Mouse (Mus musculus): ENCODE results near the gene Bud13.

The Bud13 gene

GRCm38 (mm10) chr9:46282631-46283436, at the start of gene Bud13:
TSS of gene Bud13 (plus strand) at chr9:46283008.
- peak; percentile 92 for DNase-seq (ENCODE audit: inconsistent ontology term)

- DNase-seq (ENCODE audit: inconsistent ontology term), result no peak
Observed at GRCm38 (mm10) chr9:46235196-46235595, 47.6 kb upstream of the Bud13 start.

- no peak for DNase-seq (ENCODE audit: inconsistent ontology term)
Observed at GRCm38 (mm10) chr9:46235596-46235648, 47.4 kb upstream of the Bud13 start, which contains the start of gene Apoc3. TSS of gene Apoc3 (minus strand) at chr9:46235636.

GRCm38 (mm10) chr9:46235649-46236048, 47.2 kb upstream of the Bud13 start:
- DNase-seq (ENCODE audit: inconsistent ontology term), result no peak

GRCm38 (mm10) chr9:46238850-46239249, 44.0 kb upstream of the Bud13 start:
- DNase-seq (ENCODE audit: inconsistent ontology term), result no peak

DNA sequence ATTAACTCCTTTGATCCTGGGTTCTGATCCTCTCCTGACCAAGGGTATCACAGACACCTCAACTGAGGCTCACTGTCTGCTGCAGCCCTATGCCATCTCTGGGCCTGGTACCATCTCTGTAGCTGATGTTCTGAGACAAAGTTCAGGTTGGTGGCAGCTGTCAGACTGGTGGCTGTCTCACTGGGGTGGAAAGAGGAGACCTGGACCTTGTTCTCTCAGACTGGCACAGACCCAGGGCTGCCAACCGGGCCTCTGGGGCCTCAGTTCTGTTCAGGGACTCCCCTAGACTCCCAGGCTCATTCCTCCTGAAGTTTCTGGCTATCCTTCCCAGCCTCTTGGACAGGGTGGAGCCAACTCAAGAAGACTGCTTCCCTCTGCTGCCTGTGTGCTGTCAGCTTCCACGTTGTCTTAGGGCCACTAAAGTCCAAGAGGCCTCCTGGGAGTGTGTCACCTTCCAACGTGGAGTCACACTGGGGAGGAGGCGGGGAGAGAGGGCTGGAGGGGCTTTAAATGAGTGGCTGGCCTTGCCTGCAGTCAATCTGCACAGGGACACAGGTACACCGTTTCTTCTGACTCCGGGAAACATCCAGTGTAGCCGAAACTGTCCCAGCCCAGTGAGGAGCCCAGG, 42.2 kb upstream of the Bud13 start, which contains the start of gene Apoa4:
Gene Apoa4 (plus strand): TSS at position 171 of the 628 bp plus-strand sequence.
- no peak for DNase-seq (ENCODE audit: inconsistent ontology term)

DNA sequence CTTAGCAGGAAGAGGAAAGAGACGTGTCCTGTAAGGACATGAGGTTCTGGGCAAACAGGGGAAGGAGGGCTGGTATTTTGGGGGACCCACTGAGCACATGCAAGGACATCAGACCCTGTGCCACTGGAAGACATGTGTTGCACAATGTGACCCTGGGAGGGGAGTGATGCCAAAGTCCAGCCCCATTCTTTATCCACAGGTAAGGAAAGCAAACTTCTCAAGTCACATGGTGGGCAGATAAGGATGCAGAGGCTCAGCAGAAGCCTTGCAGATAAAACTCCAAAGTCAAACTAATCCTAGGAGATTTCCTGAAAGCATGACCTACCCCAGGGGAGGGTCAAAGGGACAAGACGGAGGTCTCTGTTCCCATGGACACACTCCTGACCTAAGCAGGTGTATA, 41.0 kb upstream of the Bud13 start:
- no peak for DNase-seq (ENCODE audit: inconsistent ontology term)

- no peak for DNase-seq (ENCODE audit: inconsistent ontology term)
Observed at GRCm38 (mm10) chr9:46243122-46243521, 39.7 kb upstream of the Bud13 start.

GRCm38 (mm10) chr9:46243584-46243983, 39.2 kb upstream of the Bud13 start:
- DNase-seq (ENCODE audit: inconsistent ontology term), result no peak

- DNase-seq (ENCODE audit: inconsistent ontology term), result peak; percentile 62
Observed at GRCm38 (mm10) chr9:46246752-46247324, 36.0 kb upstream of the Bud13 start.

GRCm38 (mm10) chr9:46256177-46256576, 26.6 kb upstream of the Bud13 start:
- no peak for DNase-seq (ENCODE audit: inconsistent ontology term)

GRCm38 (mm10) chr9:46256658-46257385, 26.0 kb upstream of the Bud13 start:
- DNase-seq (ENCODE audit: inconsistent ontology term), result no peak

GRCm38 (mm10) chr9:46257546-46257945, 25.3 kb upstream of the Bud13 start:
- no peak for DNase-seq (ENCODE audit: inconsistent ontology term)

DNA sequence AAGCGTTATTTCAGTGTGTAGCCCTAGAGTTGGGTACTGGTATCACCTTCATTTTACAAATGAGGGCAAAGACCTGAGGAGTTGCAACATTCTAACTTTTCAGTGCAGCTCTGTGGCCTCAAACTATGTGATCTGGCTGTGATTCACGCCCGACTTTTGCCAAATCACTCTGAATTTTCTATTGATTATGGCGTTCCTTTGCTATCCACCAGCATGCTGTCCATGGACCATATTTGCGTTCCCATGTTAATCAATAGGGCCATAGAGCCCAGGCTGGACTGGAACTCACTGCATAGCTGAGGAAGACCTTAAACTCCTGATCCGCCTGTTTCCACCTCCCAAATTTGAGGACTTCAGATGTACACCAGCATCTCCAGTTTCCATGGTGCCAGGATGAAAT, 23.7 kb upstream of the Bud13 start:
- no peak for DNase-seq (ENCODE audit: inconsistent ontology term)

- DNase-seq (ENCODE audit: inconsistent ontology term), result no peak
Observed at GRCm38 (mm10) chr9:46261131-46261530, 21.7 kb upstream of the Bud13 start.

GRCm38 (mm10) chr9:46268343-46268873, 14.4 kb upstream of the Bud13 start, which contains the start of gene Apoa5:
TSS of gene Apoa5 (plus strand) at chr9:46268633.
- no peak for DNase-seq (ENCODE audit: inconsistent ontology term)

DNA sequence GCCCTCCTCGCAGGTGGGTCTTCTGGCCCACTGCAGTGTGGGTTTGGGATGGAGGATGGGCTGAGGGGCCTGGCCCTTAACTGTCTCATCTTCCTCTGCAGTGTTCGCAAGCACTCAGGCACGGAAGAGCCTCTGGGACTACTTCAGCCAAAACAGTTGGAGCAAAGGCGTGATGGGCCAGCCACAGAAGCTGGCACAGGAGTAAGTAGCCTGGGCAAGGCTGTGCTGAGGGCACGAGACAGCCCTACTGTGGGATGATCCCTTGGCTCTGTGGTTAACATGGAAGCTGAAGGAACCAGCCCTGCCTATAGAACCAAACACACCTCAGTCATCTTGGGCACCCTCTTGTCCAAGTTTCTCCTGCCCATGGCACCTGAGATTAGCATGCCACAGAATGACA, 13.7 kb upstream of the Bud13 start:
- no peak for DNase-seq (ENCODE audit: inconsistent ontology term)

GRCm38 (mm10) chr9:46270782-46271181, 12.0 kb upstream of the Bud13 start:
- no peak for DNase-seq (ENCODE audit: inconsistent ontology term)

DNA sequence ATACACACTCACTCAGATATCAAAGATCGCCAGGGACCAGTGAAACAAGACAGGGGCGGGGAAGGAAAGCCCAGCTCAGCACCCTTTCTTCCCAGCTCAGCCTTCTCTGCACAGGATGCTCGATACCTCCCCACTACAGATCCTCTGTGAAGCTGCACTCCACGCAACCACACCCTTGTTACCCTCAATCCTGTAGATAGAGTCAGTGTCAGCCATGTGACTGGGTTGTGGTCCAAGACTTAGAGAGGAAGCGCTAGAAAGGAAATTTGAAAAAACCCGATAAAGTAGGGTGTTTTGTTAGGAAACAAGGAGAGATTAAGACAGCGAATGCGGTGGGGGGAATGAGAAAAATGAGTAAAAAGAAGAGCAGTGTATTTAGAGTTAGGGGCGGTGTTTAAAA, 10.7 kb upstream of the Bud13 start:
- DNase-seq (ENCODE audit: inconsistent ontology term), result no peak

DNA sequence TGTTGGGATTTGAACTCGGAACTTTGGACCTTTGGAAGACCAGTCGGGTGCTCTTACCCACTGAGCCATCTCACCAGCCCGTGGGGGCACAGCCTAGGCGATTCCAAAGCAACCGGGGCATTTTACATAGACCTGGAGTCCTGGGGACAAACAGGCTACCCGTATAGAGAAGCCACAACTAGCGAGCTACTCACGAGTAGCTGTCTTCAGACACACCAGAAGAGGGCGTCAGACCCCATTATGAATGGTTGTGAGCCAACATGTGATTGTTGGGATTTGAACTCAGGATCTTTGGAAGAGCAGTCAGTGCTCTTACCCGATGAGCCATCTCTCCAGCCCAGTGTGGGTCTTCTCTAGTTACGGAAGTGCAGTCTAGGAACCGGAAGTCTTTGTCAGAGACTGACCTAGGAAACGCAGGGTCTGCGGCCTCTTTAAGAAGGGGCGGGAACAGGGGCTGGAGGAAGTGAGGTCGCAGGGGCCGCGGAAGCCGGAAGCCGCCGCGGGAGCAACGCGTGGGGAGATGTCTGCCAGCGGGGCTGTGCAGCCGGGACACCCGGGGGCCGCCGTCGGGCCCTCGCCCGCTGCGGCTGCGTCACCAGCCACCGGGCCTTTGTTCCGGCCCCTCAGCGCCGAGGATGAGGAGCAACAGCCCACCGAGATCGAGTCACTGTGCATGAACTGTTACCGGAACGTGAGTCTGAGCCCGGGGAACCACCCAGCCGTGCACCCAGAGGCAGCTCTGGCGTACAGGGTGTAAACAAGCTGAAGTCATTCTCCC, 9.9 kb upstream of the Bud13 start, which contains the start of gene Zpr1:
Gene Zpr1 (plus strand): TSS at position 388 of the 778 bp plus-strand sequence.
- peak; percentile 89 for DNase-seq (ENCODE audit: inconsistent ontology term)

DNA sequence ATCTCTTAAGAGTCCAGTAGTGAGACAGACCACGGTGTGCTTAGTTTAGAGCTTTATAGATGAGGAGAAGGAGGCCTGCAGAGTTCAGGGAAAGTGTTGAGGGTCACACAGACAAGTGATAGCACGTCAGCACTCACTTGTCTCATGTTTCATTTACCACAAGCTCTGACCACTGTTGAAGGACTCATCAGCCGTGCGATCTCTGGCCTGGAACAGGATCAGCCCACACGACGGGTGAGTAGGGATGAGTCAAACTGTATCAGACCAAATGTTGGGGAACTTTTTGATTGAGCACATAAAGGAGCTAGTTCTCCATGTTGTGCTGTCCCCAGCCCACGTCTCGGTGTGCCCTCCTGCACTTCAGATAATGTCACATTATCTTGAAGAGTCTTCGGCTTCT, 8.3 kb upstream of the Bud13 start:
- DNase-seq (ENCODE audit: inconsistent ontology term), result no peak

DNA sequence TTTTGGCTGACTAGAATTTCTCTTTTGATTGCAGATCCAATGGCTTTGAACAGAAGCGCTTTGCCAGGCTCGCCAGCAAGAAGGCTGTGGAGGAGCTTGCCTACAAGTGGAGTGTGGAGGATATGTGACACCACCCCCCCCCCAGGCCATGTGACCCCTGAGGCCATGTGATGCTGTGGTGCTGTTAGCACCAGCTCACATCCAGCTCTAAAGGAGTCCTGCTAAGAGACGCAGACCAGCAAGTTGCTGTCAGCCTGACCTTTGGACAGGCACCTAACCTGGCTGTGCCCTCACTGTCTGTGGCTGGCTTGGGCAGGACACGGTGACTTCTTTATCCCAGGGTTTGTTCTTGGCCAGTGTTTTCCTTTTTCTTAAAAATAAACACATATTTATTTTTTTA, 15.6 kb downstream of the Bud13 start:
- DNase-seq (ENCODE audit: inconsistent ontology term), result no peak
